13 mouse cellular contexts compared by ENCODE assay signal in genomic region chr12:27019751-27020150, GRCm38 (mm10).
DNase-seq lines count a peak whose midpoint lies in the region; ATAC-seq lines count a peak whose summit lies in the region.
"Had no signal": no experiment of that assay in that cellular context is flagged by ENCODE, and none has a peak within 500 bp of the region (broad histone marks: within the 10 kb centered on the region; RNA-seq: fewer than 3 reads in every experiment).

No protein-coding gene starts in this region.

- H3K4me3 ChIP-seq in hindbrain, embryonic 12.5 days: no peak overlapping the region
- H3K4me3 ChIP-seq in hindbrain, embryonic 11.5 days (ENCODE audit: low read depth, low read length): no peak overlapping the region
- no peak overlapping the region for H3K4me3 ChIP-seq in embryonic facial prominence, embryonic 10.5 days
- no peak overlapping the region for H3K4me3 ChIP-seq in intestine, embryonic 16.5 days (ENCODE audit: low read length)
- H3K4me3 ChIP-seq: embryonic facial prominence, embryonic 12.5 days; liver, embryonic 15.5 days; neural tube, embryonic 12.5 days had no signal

- H3K27me3 ChIP-seq in hindbrain, embryonic 12.5 days: no peaks in the 10 kb centered on the region
- H3K27me3 ChIP-seq in hindbrain, embryonic 11.5 days (ENCODE audit: control insufficient read depth, insufficient read depth, low read length): no peaks in the 10 kb centered on the region
- no peaks in the 10 kb centered on the region for H3K27me3 ChIP-seq in embryonic facial prominence, embryonic 10.5 days (replicated peaks; ENCODE audit: low read depth, poor library complexity, severe bottlenecking)
- H3K27me3 ChIP-seq in intestine, embryonic 16.5 days (replicated peaks; ENCODE audit: control insufficient read depth, insufficient read depth, low read length): no peaks in the 10 kb centered on the region
- H3K27me3 ChIP-seq: embryonic facial prominence, embryonic 12.5 days; liver, embryonic 15.5 days; neural tube, embryonic 12.5 days had no signal

- no peaks in the 10 kb centered on the region for H3K36me3 ChIP-seq in hindbrain, embryonic 12.5 days
- no peaks in the 10 kb centered on the region for H3K36me3 ChIP-seq in hindbrain, embryonic 11.5 days (ENCODE audit: control insufficient read depth, insufficient read depth, low read length)
- no peaks in the 10 kb centered on the region for H3K36me3 ChIP-seq in embryonic facial prominence, embryonic 10.5 days (replicated peaks)
- no peaks in the 10 kb centered on the region for H3K36me3 ChIP-seq in intestine, embryonic 16.5 days (ENCODE audit: control insufficient read depth, insufficient read depth, low read length)
- H3K36me3 ChIP-seq: embryonic facial prominence, embryonic 12.5 days; liver, embryonic 15.5 days; neural tube, embryonic 12.5 days had no signal

- H3K9me3 ChIP-seq in hindbrain, embryonic 12.5 days (replicated peaks): no peaks in the 10 kb centered on the region
- H3K9me3 ChIP-seq in hindbrain, embryonic 11.5 days (ENCODE audit: control insufficient read depth, low read length): no peaks in the 10 kb centered on the region
- no peaks in the 10 kb centered on the region for H3K9me3 ChIP-seq in embryonic facial prominence, embryonic 10.5 days
- H3K9me3 ChIP-seq in intestine, embryonic 16.5 days (ENCODE audit: control insufficient read depth, low read length): no peaks in the 10 kb centered on the region
- H3K9me3 ChIP-seq: embryonic facial prominence, embryonic 12.5 days; liver, embryonic 15.5 days; neural tube, embryonic 12.5 days had no signal

- peak overlapping the region; percentile 52 for H3K27ac ChIP-seq in hindbrain, embryonic 12.5 days
- H3K27ac ChIP-seq in hindbrain, embryonic 11.5 days (ENCODE audit: low read depth, low read length): no peak overlapping the region
- H3K27ac ChIP-seq in embryonic facial prominence, embryonic 10.5 days (replicated peaks): peak overlapping the region; percentile 26; the same call in 1 of the 2 replicates
- H3K27ac ChIP-seq in intestine, embryonic 16.5 days (ENCODE audit: low read length): no peak overlapping the region
- H3K27ac ChIP-seq: embryonic facial prominence, embryonic 12.5 days; liver, embryonic 15.5 days had no signal

- 72% methylated on average over 4 of the region's 4 CpGs for WGBS in hindbrain, embryonic 12.5 days
- WGBS in hindbrain, embryonic 11.5 days: 81% methylated on average over 4 of the region's 4 CpGs
- 86% methylated on average over 4 of the region's 4 CpGs for WGBS in embryonic facial prominence, embryonic 10.5 days
- 57% methylated on average over 4 of the region's 4 CpGs for WGBS in intestine, embryonic 16.5 days

- DNase-seq in hindbrain, embryonic 11.5 days (ENCODE audit: low spot score): no peak
- DNase-seq in MN1 (ENCODE audit: low spot score): peak; percentile 11
- no peak for DNase-seq in embryonic facial prominence, embryonic 10.5 days (ENCODE audit: low spot score)
- DNase-seq in thymus, postnatal 36 days: no peak
- DNase-seq in testis, postnatal 14 days (ENCODE audit: low spot score): no peak
- DNase-seq: adrenal gland, postnatal 10 days; heart, adult 18-20 months had no signal

- H3K4me2 ChIP-seq in hindbrain, embryonic 12.5 days (replicated peaks): no peak overlapping the region
- H3K4me2 ChIP-seq in hindbrain, embryonic 11.5 days (replicated peaks; ENCODE audit: low read depth, low read length): no peak overlapping the region
- H3K4me2 ChIP-seq in intestine, embryonic 16.5 days (ENCODE audit: low read depth, low read length): no peak overlapping the region
- H3K4me2 ChIP-seq: embryonic facial prominence, embryonic 12.5 days; liver, embryonic 15.5 days; neural tube, embryonic 12.5 days had no signal

- ATAC-seq in hindbrain, embryonic 12.5 days (ENCODE audit: low FRiP score): no peak
- no peak for ATAC-seq in hindbrain, embryonic 11.5 days (ENCODE audit: low FRiP score)
- peak; percentile 50; the same call in 1 of the 2 replicates for ATAC-seq in intestine, embryonic 16.5 days
- ATAC-seq: inflammation-experienced regulatory T-cells, adult 6 months had no signal

- peaks cover 13% of the 10 kb centered on the region for H3K4me1 ChIP-seq in hindbrain, embryonic 12.5 days
- peaks cover 3% of the 10 kb centered on the region; the same call in 1 of the 2 replicates for H3K4me1 ChIP-seq in hindbrain, embryonic 11.5 days (replicated peaks; ENCODE audit: control insufficient read depth, insufficient read depth, low read length)
- peaks cover 16% of the 10 kb centered on the region for H3K4me1 ChIP-seq in embryonic facial prominence, embryonic 10.5 days
- no peaks in the 10 kb centered on the region for H3K4me1 ChIP-seq in intestine, embryonic 16.5 days (ENCODE audit: control insufficient read depth, insufficient read depth, low read length)
- H3K4me1 ChIP-seq: liver, embryonic 15.5 days had no signal

- H3K9ac ChIP-seq in hindbrain, embryonic 12.5 days: no peak overlapping the region; the same call in 1 of the 2 replicates
- no peak overlapping the region for H3K9ac ChIP-seq in hindbrain, embryonic 11.5 days (ENCODE audit: low read depth, low read length)
- H3K9ac ChIP-seq in intestine, embryonic 16.5 days (ENCODE audit: low read depth, low read length): no peak overlapping the region
- H3K9ac ChIP-seq: embryonic facial prominence, embryonic 12.5 days; liver, embryonic 15.5 days; neural tube, embryonic 12.5 days had no signal

Comparison
In these comparisons a context has a peak if more than half of its experiments do, and no peak if none do; other contexts are left out.
1. H3K27ac ChIP-seq: peak in hindbrain, embryonic 12.5 days (single experiment) and embryonic facial prominence, embryonic 10.5 days (single experiment); none in hindbrain, embryonic 11.5 days (single experiment) and intestine, embryonic 16.5 days (single experiment).